Mouse (Mus musculus): ENCODE results near the gene Cdc14a.

The Cdc14a gene

GRCm38 (mm10) chr3:116271679-116272078 is 152.2 kb downstream of the Cdc14a start:
- DNase-seq (ENCODE audit: low read depth, low spot score), result no peak

GRCm38 (mm10) chr3:116267036-116267654 is 156.7 kb downstream of the Cdc14a start:
- DNase-seq (ENCODE audit: low read depth, low spot score), result no peak

GRCm38 (mm10) chr3:116266360-116266759 is 157.5 kb downstream of the Cdc14a start:
- DNase-seq (ENCODE audit: low read depth, low spot score), result no peak

- no peak for DNase-seq (ENCODE audit: low read depth, low spot score)
Measured at GRCm38 (mm10) chr3:116263977-116264376, 159.9 kb downstream of the Cdc14a start.

GRCm38 (mm10) chr3:116263061-116263460 is 160.8 kb downstream of the Cdc14a start:
- no peak for DNase-seq (ENCODE audit: low read depth, low spot score)

- DNase-seq (ENCODE audit: low read depth, low spot score), result no peak
Measured at GRCm38 (mm10) chr3:116256104-116256503, 167.7 kb downstream of the Cdc14a start.

GRCm38 (mm10) chr3:116253077-116253531 is 170.7 kb downstream of the Cdc14a start, which contains the start of gene Gpr88:
TSS of gene Gpr88 (minus strand) at chr3:116253503.
- no peak for DNase-seq (ENCODE audit: low read depth, low spot score)

GRCm38 (mm10) chr3:116252255-116253040 is 171.4 kb downstream of the Cdc14a start:
- peak; percentile 20 for DNase-seq (ENCODE audit: low read depth, low spot score)

GRCm38 (mm10) chr3:116251481-116252254 is 172.2 kb downstream of the Cdc14a start:
- peak; percentile 24 for DNase-seq (ENCODE audit: low read depth, low spot score)

- DNase-seq (ENCODE audit: low read depth, low spot score), result no peak
Measured at GRCm38 (mm10) chr3:116249026-116249425, 174.8 kb downstream of the Cdc14a start.

GRCm38 (mm10) chr3:116244476-116244875 is 179.4 kb downstream of the Cdc14a start:
- no peak for DNase-seq (ENCODE audit: low read depth, low spot score)

GRCm38 (mm10) chr3:116242685-116243084 is 181.1 kb downstream of the Cdc14a start:
- no peak for DNase-seq (ENCODE audit: low read depth, low spot score)

- no peak for DNase-seq (ENCODE audit: low read depth, low spot score)
Measured at GRCm38 (mm10) chr3:116237527-116237926, 186.3 kb downstream of the Cdc14a start.

GRCm38 (mm10) chr3:116236856-116237255 is 187.0 kb downstream of the Cdc14a start:
- DNase-seq (ENCODE audit: low read depth, low spot score), result no peak

- no peak for DNase-seq (ENCODE audit: low read depth, low spot score)
Measured at GRCm38 (mm10) chr3:116233515-116233914, 190.3 kb downstream of the Cdc14a start.

- no peak for DNase-seq (ENCODE audit: low read depth, low spot score)
Measured at GRCm38 (mm10) chr3:116232763-116233162, 191.1 kb downstream of the Cdc14a start.

GRCm38 (mm10) chr3:116229336-116229735 is 194.5 kb downstream of the Cdc14a start:
- DNase-seq (ENCODE audit: low read depth, low spot score), result no peak

GRCm38 (mm10) chr3:116228360-116229245 is 195.2 kb downstream of the Cdc14a start:
- DNase-seq (ENCODE audit: low read depth, low spot score), result no peak

GRCm38 (mm10) chr3:116227383-116227782 is 196.4 kb downstream of the Cdc14a start:
- DNase-seq (ENCODE audit: low read depth, low spot score), result no peak

GRCm38 (mm10) chr3:116226915-116227314 is 196.9 kb downstream of the Cdc14a start:
- no peak for DNase-seq (ENCODE audit: low read depth, low spot score)
